Mouse (Mus musculus) MEL (cell line): ENCODE results near the gene Faf1. TPM values are rescaled to one million over a fixed set of nuclear protein-coding genes. Genes with fewer than 3 reads are reported as not detected.

ENCODE experiments used
- DNase-seq: peaks from one replicate; pipeline ENCODE4 v3.0.0; 2011; ENCODE audit warnings: low read depth, low spot score
- H3K27ac ChIP-seq: 2 replicates; pipeline ENCODE4 v1.5.1; 2012; ENCODE audit warnings: low read depth, mild to moderate bottlenecking, control low read depth, low read length, moderate library complexity; ENCODE audit not compliant: control insufficient read depth
- H3K27me3 ChIP-seq, 2 experiments: fragments of 150-350 bp in 1 of 2; sonication (generic) in 1 of 2; 2 replicates each; pipeline ENCODE4 v1.6.1; 2012; ENCODE audit warnings: low read length in 2 of 2, mild to moderate bottlenecking in 2 of 2, improper control_type of control experiment in 1 of 2, moderate library complexity in 1 of 2; ENCODE audit not compliant: insufficient read depth in 2 of 2, control insufficient read depth in 1 of 2
- H3K36me3 ChIP-seq, 2 experiments: 2 replicates each; pipeline ENCODE4 v1.6.1; 2012 to 2014; ENCODE audit warnings: low read length in 2 of 2, improper control_type of control experiment in 1 of 2, inconsistent platforms in 1 of 2, mild to moderate bottlenecking in 1 of 2; ENCODE audit not compliant: insufficient read depth in 2 of 2, control insufficient read depth in 1 of 2
- H3K4me1 ChIP-seq, 2 experiments: fragments of 150-350 bp in 1 of 2; sonication (generic) in 1 of 2; 2 replicates each; pipeline ENCODE4 v1.6.1; 2012; ENCODE audit warnings: low read length in 2 of 2, improper control_type of control experiment in 1 of 2, mild to moderate bottlenecking in 1 of 2; ENCODE audit not compliant: insufficient read depth in 2 of 2, control insufficient read depth in 1 of 2
- H3K4me3 ChIP-seq, 2 experiments: fragments of 150-350 bp in 1 of 2; sonication (generic) in 1 of 2; 2 replicates each; pipeline ENCODE4 v1.5.1; 2012; ENCODE audit warnings: low read depth in 2 of 2, low read length in 2 of 2, mild to moderate bottlenecking in 2 of 2, moderate library complexity in 2 of 2, control low read depth in 1 of 2, improper control_type of control experiment in 1 of 2; ENCODE audit not compliant: control insufficient read depth in 1 of 2, insufficient read depth in 1 of 2
- H3K79me2 ChIP-seq: 2 replicates; pipeline ENCODE4 v1.6.1; 2012; ENCODE audit warnings: mild to moderate bottlenecking, low read length, moderate library complexity; ENCODE audit not compliant: control insufficient read depth, poor library complexity, insufficient read depth
- H3K9ac ChIP-seq: 2 replicates; pipeline ENCODE4 v1.6.1; 2012; ENCODE audit warnings: low read depth, mild to moderate bottlenecking, control low read depth, low read length, moderate library complexity; ENCODE audit not compliant: control insufficient read depth, poor library complexity, severe bottlenecking
- H3K9me3 ChIP-seq: fragments of 150-350 bp; sonication (generic); replicated peaks from 2 replicates; pipeline ENCODE4 v1.6.1; 2012; ENCODE audit warnings: mild to moderate bottlenecking, low read length, improper control_type of control experiment, moderate library complexity; ENCODE audit not compliant: insufficient read depth
- CHD1 ChIP-seq: IDR thresholded peaks from 2 replicates; pipeline ENCODE4 v1.6.1; 2012; ENCODE audit warnings: low read depth, mild to moderate bottlenecking, inconsistent platforms, low read length, improper control_type of control experiment
- CHD2 ChIP-seq: IDR thresholded peaks from 2 replicates; pipeline ENCODE4 v1.6.1; 2011; ENCODE audit warnings: low read length, improper control_type of control experiment
- E2F4 ChIP-seq: IDR thresholded peaks from 2 replicates; pipeline ENCODE4 v1.6.1; 2011; ENCODE audit warnings: low read depth, low read length, improper control_type of control experiment, borderline replicate concordance
- GATA1 ChIP-seq: IDR thresholded peaks from 2 replicates; pipeline ENCODE4 v1.6.1; 2011; ENCODE audit warnings: low read depth, low read length, improper control_type of control experiment
- JUND ChIP-seq: IDR thresholded peaks from 2 replicates; pipeline ENCODE4 v1.6.1; 2011; ENCODE audit warnings: low read depth, mild to moderate bottlenecking, improper control_type of control experiment, low read length
- KAT2A ChIP-seq: conservative IDR thresholded peaks from 2 replicates; pipeline ENCODE4 v1.6.1; 2012; ENCODE audit warnings: low read depth, low read length, improper control_type of control experiment, inconsistent platforms
- MAFK ChIP-seq: IDR thresholded peaks from 2 replicates; pipeline ENCODE4 v1.6.1; 2011; ENCODE audit warnings: low read depth, mild to moderate bottlenecking, low read length, improper control_type of control experiment, borderline replicate concordance
- MEF2A ChIP-seq: IDR thresholded peaks from 2 replicates; pipeline ENCODE4 v1.6.1; 2014; ENCODE audit warnings: low read depth, mild to moderate bottlenecking, inconsistent platforms, low read length, improper control_type of control experiment; ENCODE audit not compliant: poor library complexity, insufficient replicate concordance, severe bottlenecking; ENCODE audit errors: extremely low read depth
- MXI1 ChIP-seq: IDR thresholded peaks from 2 replicates; pipeline ENCODE4 v1.6.1; 2011; ENCODE audit warnings: mild to moderate bottlenecking, low read depth, low read length, improper control_type of control experiment
- NRF1 ChIP-seq: IDR thresholded peaks from 2 replicates; pipeline ENCODE4 v1.6.1; 2014; ENCODE audit warnings: low read depth, mild to moderate bottlenecking, inconsistent platforms, low read length, improper control_type of control experiment, moderate library complexity; ENCODE audit not compliant: poor library complexity, insufficient read depth, severe bottlenecking
- POLR2AphosphoS2 ChIP-seq: IDR thresholded peaks from 2 replicates; pipeline ENCODE4 v1.6.1; 2011; ENCODE audit warnings: low read length, improper control_type of control experiment
- RAD21 ChIP-seq: IDR thresholded peaks from 2 replicates; pipeline ENCODE4 v1.6.1; 2011; ENCODE audit warnings: mild to moderate bottlenecking, low read depth, low read length, improper control_type of control experiment
- RCOR1 ChIP-seq: IDR thresholded peaks from 2 replicates; pipeline ENCODE4 v1.6.1; 2012; ENCODE audit warnings: low read depth, mild to moderate bottlenecking, inconsistent platforms, low read length, improper control_type of control experiment
- SMC3 ChIP-seq: IDR thresholded peaks from 2 replicates; pipeline ENCODE4 v1.6.1; 2011; ENCODE audit warnings: low read depth, low read length, improper control_type of control experiment
- TBP ChIP-seq: IDR thresholded peaks from 2 replicates; pipeline ENCODE4 v1.8.0; 2011; ENCODE audit warnings: low read depth, low read length, improper control_type of control experiment
- TCF12 ChIP-seq: IDR thresholded peaks from 2 replicates; pipeline ENCODE4 v1.6.1; 2014; ENCODE audit warnings: low read depth, mild to moderate bottlenecking, inconsistent platforms, low read length, improper control_type of control experiment, moderate library complexity
- polyA plus RNA-seq, 2 experiments: library from polyadenylated mRNA; stranded (reverse) in 1 of 2; unstranded in 1 of 2; fragments of >175 nt in 1 of 2; fragments of >200 nt in 1 of 2; gene quantifications; 2 replicates each; pipeline versions ENCODE4 v1.2.1 to v1.2.4; 2012; ENCODE audit warnings: low replicate concordance in 2 of 2, low read depth in 1 of 2; ENCODE audit not compliant: insufficient read length in 2 of 2, insufficient read depth in 1 of 2, missing spikeins in 1 of 2
- total RNA-seq: library from RNA; depleted of rRNA; stranded (reverse); fragments of 300-350 nt; gene quantifications from 2 replicates; pipeline ENCODE4 v1.2.3, GENCODE M21; 2012

Faf1 gene
- total and polyA plus RNA-seq, 3 experiments = 36.5 to 37.6 TPM; not detected in 1

DNA sequence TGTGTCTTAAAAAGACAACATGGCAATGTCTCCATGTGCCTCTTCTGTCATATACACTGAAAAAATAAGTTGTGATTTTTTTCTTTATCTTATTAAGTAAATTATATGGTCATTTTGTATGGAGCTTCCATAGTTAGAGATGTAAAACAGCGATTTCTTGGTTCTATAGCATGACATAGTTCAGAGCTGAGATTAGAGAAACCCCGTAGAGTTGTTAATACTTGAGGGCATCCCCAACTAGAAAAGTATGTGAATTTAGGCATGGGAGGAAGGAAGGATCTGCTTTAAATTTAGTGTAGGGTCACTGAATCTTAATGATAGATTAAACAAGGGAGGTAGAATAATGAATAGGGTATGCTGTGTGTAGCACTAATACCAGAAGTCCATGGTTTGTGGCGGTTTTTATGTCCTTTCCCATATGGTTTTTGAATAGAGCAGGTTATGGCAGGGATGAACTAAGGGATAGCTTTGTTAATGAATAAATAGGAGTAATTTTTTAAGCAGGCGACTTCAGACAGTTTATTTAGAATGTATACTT is 106.3 kb downstream of the Faf1 start:
- no peak for TF ChIP-seq NRF1
- no peak for TF ChIP-seq POLR2AphosphoS2
- TF ChIP-seq RAD21 = no peak
- no peak overlapping the region for H3K27ac ChIP-seq
- H3K36me3 ChIP-seq = peaks cover 0 to 2% of the 10 kb centered on the region in 2 experiments; a peak in 2 of 4 replicates
- H3K4me1 ChIP-seq = peaks cover 2 to 4% of the 10 kb centered on the region in 2 experiments; a peak in 2 of 4 replicates
- H3K4me3 ChIP-seq = no peak overlapping the region
- H3K79me2 ChIP-seq = no peaks in the 10 kb centered on the region
- no peaks in the 10 kb centered on the region for H3K9me3 ChIP-seq
- H3K9ac ChIP-seq = no peak overlapping the region
- no peak for DNase-seq
- H3K27me3 ChIP-seq = no peaks in the 10 kb centered on the region

DNA sequence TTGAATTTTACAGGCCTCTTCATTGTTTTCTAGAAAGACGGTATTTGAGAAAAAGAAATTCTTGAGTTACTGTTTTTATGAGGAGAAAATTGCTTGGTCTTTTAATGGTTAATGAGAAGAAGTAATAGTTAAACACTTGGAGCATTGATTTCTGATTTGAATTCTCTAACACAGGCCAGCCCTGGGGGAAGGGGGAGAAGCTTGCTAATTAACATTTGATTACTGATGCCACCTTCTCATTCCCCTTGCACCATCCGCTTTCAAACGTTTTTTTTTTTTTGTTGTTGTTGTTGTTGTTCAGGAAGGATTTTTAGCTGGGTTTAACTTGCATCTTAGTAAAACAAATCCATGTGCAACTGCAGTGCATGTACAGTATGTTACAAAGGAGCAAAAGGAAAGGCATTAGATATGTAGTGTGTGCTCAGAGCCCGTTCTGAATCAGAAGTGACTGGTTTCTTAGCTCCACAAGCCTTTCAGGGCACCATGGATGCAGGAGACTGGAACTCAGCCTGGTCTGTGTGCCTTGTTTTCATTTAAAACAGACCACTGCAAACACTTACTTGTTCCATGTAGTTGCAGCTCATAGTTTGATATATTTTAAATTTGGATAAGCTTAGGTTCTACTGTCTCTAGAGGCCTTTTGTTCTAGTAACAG is 113.1 kb downstream of the Faf1 start:
- H3K27me3 ChIP-seq = no peaks in the 10 kb centered on the region
- no peak overlapping the region for H3K9ac ChIP-seq
- H3K27ac ChIP-seq = no peak overlapping the region
- H3K9me3 ChIP-seq = no peaks in the 10 kb centered on the region
- TF ChIP-seq GATA1 (no peak), JUND (no peak), RCOR1 (no peak), CHD2 (no peak), MXI1 (no peak), MEF2A (no peak), SMC3 (no peak), CHD1 (no peak), MAFK (no peak), E2F4 (no peak), POLR2AphosphoS2 (no peak), TCF12 (no peak), RAD21 (no peak), KAT2A (no peak), TBP (no peak)
- no peak for DNase-seq
- no peak overlapping the region for H3K4me3 ChIP-seq
- H3K36me3 ChIP-seq = peaks cover 0 to 9% of the 10 kb centered on the region in 2 experiments; a peak in 2 of 4 replicates
- H3K79me2 ChIP-seq = no peaks in the 10 kb centered on the region; the same call in 1 of the 2 replicates
- H3K4me1 ChIP-seq = peaks cover 5 to 6% of the 10 kb centered on the region in 2 experiments
